Mouse (Mus musculus): ENCODE data around the gene Ngdn. TPM values are rescaled to one million over a fixed set of nuclear protein-coding genes. Genes with fewer than 3 reads are reported as not detected.
A peak's percentile ranks its signal among the peaks of the same experiment; 100 is the strongest.
"Not testable (repeated sequence)": the region's sequence is repeated elsewhere in the genome, so short reads cannot be mapped to it uniquely, and the experiment has no call there.

The Ngdn gene
- polyA plus RNA-seq, 1 experiment from 2014 or later = 85.9 TPM

GRCm38 (mm10) chr14:54996793-54997192 lies 18.5 kb upstream of the Ngdn start:
- no peak for ATAC-seq (ENCODE audit: low FRiP score)
- DNase-seq (ENCODE audit: low spot score, missing footprints) = peak; percentile 86
- peaks cover 32% of the 10 kb centered on the region for H3K4me1 ChIP-seq (ENCODE audit: control insufficient read depth, insufficient read depth, low read length)
- H3K27me3 ChIP-seq (ENCODE audit: control insufficient read depth, insufficient read depth, low read length) = no peaks in the 10 kb centered on the region
- H3K9me3 ChIP-seq (ENCODE audit: control insufficient read depth, low read length) = no peaks in the 10 kb centered on the region
- H3K4me3 ChIP-seq (ENCODE audit: low read depth, low read length) = no peak overlapping the region
- H3K27ac ChIP-seq (ENCODE audit: low read depth, low read length) = peak overlapping the region; percentile 48
- 0 out of 2 replicates have a peak overlapping the region, but pooled peaks have one; percentile 24 for H3K9ac ChIP-seq (ENCODE audit: low read length)
- no peaks in the 10 kb centered on the region for H3K36me3 ChIP-seq (ENCODE audit: control insufficient read depth, insufficient read depth, low read length)
- H3K4me2 ChIP-seq = no peak overlapping the region
- WGBS = 36% methylated on average over 9 of the region's 9 CpGs

GRCm38 (mm10) chr14:54997297-54997696 lies 18.0 kb upstream of the Ngdn start:
- WGBS = 36% methylated on average over 4 of the region's 4 CpGs
- H3K4me3 ChIP-seq (ENCODE audit: low read depth, low read length) = no peak overlapping the region
- ATAC-seq (ENCODE audit: low FRiP score) (no peak), DNase-seq (ENCODE audit: low spot score, missing footprints) (peak; percentile 89)
- H3K9ac ChIP-seq (ENCODE audit: low read length) = 0 out of 2 replicates have a peak overlapping the region, but pooled peaks have one; percentile 24
- H3K4me2 ChIP-seq = no peak overlapping the region
- peaks cover 32% of the 10 kb centered on the region for H3K4me1 ChIP-seq (ENCODE audit: control insufficient read depth, insufficient read depth, low read length)
- no peaks in the 10 kb centered on the region for H3K36me3 ChIP-seq (ENCODE audit: control insufficient read depth, insufficient read depth, low read length)
- H3K27ac ChIP-seq (ENCODE audit: low read depth, low read length) = peak overlapping the region; percentile 48
- no peaks in the 10 kb centered on the region for H3K9me3 ChIP-seq (ENCODE audit: control insufficient read depth, low read length)
- no peaks in the 10 kb centered on the region for H3K27me3 ChIP-seq (ENCODE audit: control insufficient read depth, insufficient read depth, low read length)

GRCm38 (mm10) chr14:54998680-54999079 lies 16.6 kb upstream of the Ngdn start:
- ATAC-seq (ENCODE audit: low FRiP score) (no peak), DNase-seq (ENCODE audit: low spot score, missing footprints) (peak; percentile 70)
- Histone ChIP-seq H3K9ac (ENCODE audit: low read length) (no peak overlapping the region), H3K27me3 (ENCODE audit: control insufficient read depth, insufficient read depth, low read length) (no peaks in the 10 kb centered on the region), H3K4me1 (ENCODE audit: control insufficient read depth, insufficient read depth, low read length) (peaks cover 32% of the 10 kb centered on the region), H3K27ac (ENCODE audit: low read depth, low read length) (no peak overlapping the region), H3K4me2 (no peak overlapping the region), H3K36me3 (ENCODE audit: control insufficient read depth, insufficient read depth, low read length) (no peaks in the 10 kb centered on the region), H3K4me3 (ENCODE audit: low read depth, low read length) (no peak overlapping the region), H3K9me3 (ENCODE audit: control insufficient read depth, low read length) (no peaks in the 10 kb centered on the region)

GRCm38 (mm10) chr14:54999868-55000267 lies 15.4 kb upstream of the Ngdn start:
- H3K36me3 ChIP-seq (ENCODE audit: control insufficient read depth, insufficient read depth, low read length); ATAC-seq (ENCODE audit: low FRiP score); H3K4me3 ChIP-seq (ENCODE audit: low read depth, low read length); H3K9me3 ChIP-seq (ENCODE audit: control insufficient read depth, low read length); H3K27me3 ChIP-seq (ENCODE audit: control insufficient read depth, insufficient read depth, low read length); H3K9ac ChIP-seq (ENCODE audit: low read length); H3K27ac ChIP-seq (ENCODE audit: low read depth, low read length); H3K4me2 ChIP-seq: not testable (repeated sequence)
- peak; percentile 64 for DNase-seq (ENCODE audit: low spot score, missing footprints)
- WGBS = 87% methylated on average over 5 of the region's 5 CpGs
- peaks cover 31% of the 10 kb centered on the region for H3K4me1 ChIP-seq (ENCODE audit: control insufficient read depth, insufficient read depth, low read length)

GRCm38 (mm10) chr14:55000814-55001213 lies 14.4 kb upstream of the Ngdn start:
- Histone ChIP-seq H3K27me3 (ENCODE audit: control insufficient read depth, insufficient read depth, low read length) (no peaks in the 10 kb centered on the region), H3K36me3 (ENCODE audit: control insufficient read depth, insufficient read depth, low read length) (no peaks in the 10 kb centered on the region), H3K9me3 (ENCODE audit: control insufficient read depth, low read length) (no peaks in the 10 kb centered on the region), H3K9ac (ENCODE audit: low read length) (no peak overlapping the region), H3K4me1 (ENCODE audit: control insufficient read depth, insufficient read depth, low read length) (peaks cover 21% of the 10 kb centered on the region), H3K4me2 (no peak overlapping the region), H3K27ac (ENCODE audit: low read depth, low read length) (no peak overlapping the region), H3K4me3 (ENCODE audit: low read depth, low read length) (no peak overlapping the region)
- 88% methylated on average over 6 of the region's 6 CpGs for WGBS
- ATAC-seq (ENCODE audit: low FRiP score) (no peak), DNase-seq (ENCODE audit: low spot score, missing footprints) (no peak)

- H3K27me3 ChIP-seq (ENCODE audit: control insufficient read depth, insufficient read depth, low read length) = no peaks in the 10 kb centered on the region
- no peak overlapping the region for H3K9ac ChIP-seq (ENCODE audit: low read length)
- no peak for ATAC-seq (ENCODE audit: low FRiP score)
- H3K9me3 ChIP-seq (ENCODE audit: control insufficient read depth, low read length) = no peaks in the 10 kb centered on the region
- H3K4me2 ChIP-seq = no peak overlapping the region
- H3K27ac ChIP-seq (ENCODE audit: low read depth, low read length) = no peak overlapping the region
- no peak overlapping the region for H3K4me3 ChIP-seq (ENCODE audit: low read depth, low read length)
- DNase-seq (ENCODE audit: low spot score, missing footprints) = peak; percentile 60
- H3K4me1 ChIP-seq (ENCODE audit: control insufficient read depth, insufficient read depth, low read length) = peaks cover 16% of the 10 kb centered on the region
- WGBS = 88% methylated on average over 2 of the region's 2 CpGs
- H3K36me3 ChIP-seq (ENCODE audit: control insufficient read depth, insufficient read depth, low read length) = no peaks in the 10 kb centered on the region
Measured at GRCm38 (mm10) chr14:55001446-55001845, 13.8 kb upstream of the Ngdn start.

DNA sequence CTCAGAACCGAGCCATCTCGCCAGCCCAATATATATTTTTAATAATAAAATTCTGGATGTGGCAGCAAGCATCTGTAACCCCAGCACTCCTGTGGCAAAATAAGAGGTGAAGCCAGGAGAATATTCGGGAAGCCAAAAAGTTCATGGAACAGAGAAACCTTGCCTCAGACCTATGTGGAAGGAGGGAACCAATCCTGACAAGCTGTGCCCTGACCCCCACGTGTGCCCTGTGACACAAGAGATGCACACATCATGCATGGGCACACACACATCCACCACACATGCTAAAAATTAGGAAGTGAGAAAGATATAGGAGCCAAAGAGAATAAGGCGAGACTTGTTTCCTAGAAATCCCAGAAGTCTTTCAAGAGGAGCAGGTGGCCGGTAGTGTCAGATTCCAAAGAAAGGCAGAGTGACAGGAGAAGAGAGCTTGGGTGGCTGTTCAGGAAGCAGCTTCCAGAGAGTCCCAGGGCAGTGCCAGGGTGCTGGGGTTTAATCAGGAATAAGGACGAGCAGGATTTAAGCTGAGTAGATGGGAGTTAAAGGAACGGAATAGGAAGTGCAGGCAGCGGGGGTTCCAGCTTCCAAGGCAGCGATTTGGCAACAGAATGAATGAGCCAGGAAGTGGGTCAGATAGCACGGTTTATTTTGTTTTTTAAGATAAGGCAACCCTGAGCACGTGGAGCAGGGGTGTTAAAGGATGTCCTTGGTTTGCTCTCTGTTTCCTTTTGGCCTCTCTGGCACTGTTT lies 13.1 kb upstream of the Ngdn start:
- Histone ChIP-seq H3K27me3 (ENCODE audit: control insufficient read depth, insufficient read depth, low read length) (no peaks in the 10 kb centered on the region), H3K4me1 (ENCODE audit: control insufficient read depth, insufficient read depth, low read length) (peaks cover 9% of the 10 kb centered on the region), H3K27ac (ENCODE audit: low read depth, low read length) (no peak overlapping the region), H3K9me3 (ENCODE audit: control insufficient read depth, low read length) (no peaks in the 10 kb centered on the region), H3K4me2 (no peak overlapping the region), H3K9ac (ENCODE audit: low read length) (no peak overlapping the region), H3K36me3 (ENCODE audit: control insufficient read depth, insufficient read depth, low read length) (no peaks in the 10 kb centered on the region), H3K4me3 (ENCODE audit: low read depth, low read length) (no peak overlapping the region)
- 53% methylated on average over 12 of the region's 12 CpGs for WGBS
- peak; percentile 73 for DNase-seq (ENCODE audit: low spot score, missing footprints)
- no peak for ATAC-seq (ENCODE audit: low FRiP score)

- 0 out of 2 replicates have a peak, but pooled peaks cover 8% of the 10 kb centered on the region for H3K4me1 ChIP-seq (ENCODE audit: control insufficient read depth, insufficient read depth, low read length)
- H3K9ac ChIP-seq (ENCODE audit: low read length) = no peak overlapping the region
- H3K4me3 ChIP-seq (ENCODE audit: low read depth, low read length) = no peak overlapping the region
- no peaks in the 10 kb centered on the region for H3K9me3 ChIP-seq (ENCODE audit: control insufficient read depth, low read length)
- DNase-seq (ENCODE audit: low spot score, missing footprints) = peak; percentile 75
- no peak overlapping the region for H3K4me2 ChIP-seq
- H3K36me3 ChIP-seq (ENCODE audit: control insufficient read depth, insufficient read depth, low read length) = no peaks in the 10 kb centered on the region
- WGBS = 71% methylated on average over 7 of the region's 7 CpGs
- no peak overlapping the region for H3K27ac ChIP-seq (ENCODE audit: low read depth, low read length)
- ATAC-seq (ENCODE audit: low FRiP score) = no peak
- H3K27me3 ChIP-seq (ENCODE audit: control insufficient read depth, insufficient read depth, low read length) = no peaks in the 10 kb centered on the region
Measured at GRCm38 (mm10) chr14:55002687-55003120, 12.6 kb upstream of the Ngdn start.

DNA sequence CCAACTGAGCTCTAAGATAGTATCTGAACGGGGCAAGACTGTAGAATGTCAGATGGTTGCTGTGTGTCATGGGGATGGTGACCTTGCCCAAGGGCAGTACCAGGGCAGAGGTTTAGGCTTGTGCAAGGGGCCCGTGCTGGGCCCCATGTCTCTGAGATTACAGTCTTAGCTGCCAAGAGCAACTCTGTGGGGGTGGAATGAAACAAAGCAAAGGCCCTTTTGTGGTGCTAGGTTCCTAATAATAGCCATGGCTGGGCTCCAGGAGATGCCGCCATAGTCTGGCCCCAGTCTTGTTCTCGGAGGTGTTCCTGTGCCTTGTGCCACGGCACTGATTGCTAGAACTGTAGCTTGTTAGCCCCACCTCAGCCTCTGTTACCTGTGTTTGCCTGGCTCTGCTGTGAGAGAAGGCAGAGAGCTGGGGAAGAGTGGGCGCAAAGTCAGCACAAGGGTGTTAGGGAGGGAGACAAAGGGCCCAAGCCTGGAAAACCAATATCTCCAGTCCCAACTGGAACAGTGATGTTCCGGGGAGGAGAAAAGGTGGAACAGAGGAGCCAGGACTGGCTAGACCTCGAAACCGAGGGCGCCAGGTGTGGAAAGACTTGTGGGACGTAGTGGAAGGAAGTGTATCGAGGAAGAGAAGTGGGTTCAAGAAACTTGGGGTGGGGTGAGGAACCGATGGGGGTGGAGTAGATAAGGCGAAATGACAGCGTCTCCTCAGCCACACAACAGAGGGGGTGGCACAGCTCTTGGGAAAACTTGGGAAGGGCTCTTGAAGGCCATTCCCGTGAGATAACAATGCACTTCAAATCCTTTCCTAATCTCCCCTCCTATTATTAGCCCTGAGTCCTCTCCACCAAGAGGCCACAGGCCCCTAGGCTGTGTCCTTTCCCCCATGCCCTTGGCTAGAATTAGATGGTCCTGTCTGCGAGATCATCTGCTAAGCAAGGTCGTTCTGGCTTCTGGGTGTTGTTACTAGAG lies 11.1 kb upstream of the Ngdn start:
- Histone ChIP-seq H3K4me1 (ENCODE audit: control insufficient read depth, insufficient read depth, low read length) (0 out of 2 replicates have a peak, but pooled peaks cover 8% of the 10 kb centered on the region), H3K27me3 (ENCODE audit: control insufficient read depth, insufficient read depth, low read length) (no peaks in the 10 kb centered on the region), H3K9ac (ENCODE audit: low read length) (no peak overlapping the region), H3K4me2 (no peak overlapping the region), H3K36me3 (ENCODE audit: control insufficient read depth, insufficient read depth, low read length) (no peaks in the 10 kb centered on the region), H3K9me3 (ENCODE audit: control insufficient read depth, low read length) (no peaks in the 10 kb centered on the region), H3K4me3 (ENCODE audit: low read depth, low read length) (no peak overlapping the region), H3K27ac (ENCODE audit: low read depth, low read length) (no peak overlapping the region)
- ATAC-seq (ENCODE audit: low FRiP score) (no peak), DNase-seq (ENCODE audit: low spot score, missing footprints) (peak; percentile 51)
- WGBS = 70% methylated on average over 18 of the region's 18 CpGs

Measured in midbrain, embryonic 11.5 days (tissue).